Mouse (Mus musculus) liver, adult 2 months (tissue): ENCODE data around the gene Fam111a.

Experiments used
- CTCF ChIP-seq: fragments of 200-500 bp; IDR thresholded peaks from 2 replicates; pipeline ENCODE4 v1.5.1; 2011; ENCODE audit warnings: low read depth, low read length, control low read depth
- POLR2A ChIP-seq: fragments of 200-500 bp; IDR thresholded peaks from 2 replicates; pipeline ENCODE4 v1.6.1; 2011; ENCODE audit warnings: low read length, control low read depth; ENCODE audit not compliant: insufficient read depth; ENCODE audit errors: extremely low read depth

- TF ChIP-seq CTCF (no peak), POLR2A (no peak)
These were observed 89.4 kb downstream of the Fam111a start for GRCm38 (mm10) chr19:12634963-12635362.
